Mouse (Mus musculus) forebrain, embryonic 16.5 days (tissue): ENCODE data around the gene Rlf. TPM values are rescaled to one million over a fixed set of nuclear protein-coding genes. Genes with fewer than 3 reads are reported as not detected.

ENCODE experiments used
- polyA plus RNA-seq: library from polyadenylated mRNA; unstranded; fragments of >200 nt; fragmentation: Nextera tagmentation; extraction: Ambion mirVana; gene quantifications from 2 replicates; pipeline ENCODE4 v1.2.1, GENCODE M21; 2015

The Rlf gene
- polyA plus RNA-seq, 1 experiment from 2014 or later, result 34.9 TPM

Other genes starting within 250 kb of the Rlf start
- 34.4 and 36.8 TPM in 2 replicates for gene Smap2, start 197.8 kb downstream of the Rlf start, polyA plus RNA-seq
- gene Col9a2, start 175.7 kb downstream of the Rlf start, polyA plus RNA-seq, result 4.6 and 5.5 TPM in 2 replicates
- gene Zmpste24, start 116.8 kb downstream of the Rlf start, polyA plus RNA-seq, result 27.4 and 32.1 TPM in 2 replicates
- gene Tmco2, start 105.9 kb downstream of the Rlf start, polyA plus RNA-seq, result not detected in 2 replicates
- gene Gm12888, start 109.8 kb upstream of the Rlf start, polyA plus RNA-seq, result not detected in 2 replicates
- gene Gm12886, start 208.0 kb upstream of the Rlf start, polyA plus RNA-seq, result not detected in 2 replicates